Mouse (Mus musculus) midbrain, embryonic 16.5 days (tissue): ENCODE measurements at regions not wholly inside any gene's neighbourhood (a gene's known extent, or its start where the extent isn't known, plus 50 kb on each side); places are given as distances from the start of the nearest gene placed in this dataset.

Experiments used
- ATAC-seq: fragments of 200-750 bp; cut with Nextera tagmentation; 2 replicates; pipeline ENCODE4 v1.8.0; 2017; ENCODE audit warnings: moderate TSS enrichment
- H3K27ac ChIP-seq: fragments of 300-500 bp; sonication (generic); 2 replicates; pipeline ENCODE4 v1.5.1; 2014; ENCODE audit warnings: mild to moderate bottlenecking, low read length, mixed read lengths
- H3K27me3 ChIP-seq: fragments of 300-500 bp; sonication (generic); 2 replicates; pipeline ENCODE4 v1.6.1; 2014; ENCODE audit warnings: low read depth, low read length, mixed read lengths; ENCODE audit not compliant: control insufficient read depth, insufficient read depth
- H3K36me3 ChIP-seq: fragments of 300-500 bp; sonication (generic); 2 replicates; pipeline ENCODE4 v1.6.1; 2014; ENCODE audit warnings: mild to moderate bottlenecking, low read length, moderate library complexity, mixed read lengths; ENCODE audit not compliant: control insufficient read depth, insufficient read depth
- H3K4me1 ChIP-seq: fragments of 300-500 bp; sonication (generic); 2 replicates; pipeline ENCODE4 v1.6.1; 2014; ENCODE audit warnings: mild to moderate bottlenecking, low read length, mixed read lengths; ENCODE audit not compliant: control insufficient read depth, insufficient read depth
- H3K4me2 ChIP-seq: fragments of 300-500 bp; sonication (generic); 2 replicates; pipeline ENCODE4 v1.6.1; 2014; ENCODE audit warnings: mild to moderate bottlenecking, low read length, mixed read lengths
- H3K4me3 ChIP-seq: fragments of 300-500 bp; sonication (generic); 2 replicates; pipeline ENCODE4 v1.5.1; 2014; ENCODE audit warnings: low read depth, mild to moderate bottlenecking, low read length, moderate library complexity, mixed read lengths
- H3K9ac ChIP-seq: fragments of 300-500 bp; sonication (generic); 2 replicates; pipeline ENCODE4 v1.6.1; 2014; ENCODE audit warnings: low read depth, low read length, mixed read lengths
- H3K9me3 ChIP-seq: fragments of 300-500 bp; sonication (generic); replicated peaks from 2 replicates; pipeline ENCODE4 v1.6.1; 2014; ENCODE audit warnings: mild to moderate bottlenecking, low read length, mixed read lengths; ENCODE audit not compliant: control insufficient read depth, poor library complexity, severe bottlenecking
- WGBS: fragments of 180-500 bp; shearing (Covaris S2); extraction: QIAGEN DNeasy Blood & Tissue Kit; methylation state at CpG from one replicate; pipeline ENCODE4 v1.1.7; 2014; 5-methylcytosine and 5-hydroxymethylcytosine counted together

- no peak overlapping the region for H3K4me3 ChIP-seq
- H3K27ac ChIP-seq = no peak overlapping the region
- H3K9ac ChIP-seq = no peak overlapping the region
- ATAC-seq = no peak
- H3K4me1 ChIP-seq = no peaks in the 10 kb centered on the region
- H3K27me3 ChIP-seq = no peaks in the 10 kb centered on the region
- no peak overlapping the region for H3K4me2 ChIP-seq
- 12% methylated on average over 1 of the region's 1 CpGs for WGBS
- no peaks in the 10 kb centered on the region for H3K9me3 ChIP-seq
- no peaks in the 10 kb centered on the region for H3K36me3 ChIP-seq
Observed at GRCm38 (mm10) chr11:111347562-111347961, 281.6 kb downstream of the Kcnj2 start.

- no peak overlapping the region for H3K4me3 ChIP-seq
- no peaks in the 10 kb centered on the region for H3K36me3 ChIP-seq
- no peaks in the 10 kb centered on the region for H3K4me1 ChIP-seq
- no peak overlapping the region for H3K9ac ChIP-seq
- H3K27ac ChIP-seq = no peak overlapping the region
- no peak for ATAC-seq
- no peaks in the 10 kb centered on the region for H3K9me3 ChIP-seq
- WGBS = 90% methylated on average over 4 of the region's 4 CpGs
- H3K4me2 ChIP-seq = no peak overlapping the region
- H3K27me3 ChIP-seq = no peaks in the 10 kb centered on the region
Observed at GRCm38 (mm10) chr11:111350028-111350427, 284.1 kb downstream of the Kcnj2 start.

- no peak for ATAC-seq
- H3K27me3 ChIP-seq = no peaks in the 10 kb centered on the region
- no peaks in the 10 kb centered on the region for H3K4me1 ChIP-seq
- WGBS = 86% methylated on average over 1 of the region's 1 CpGs
- no peak overlapping the region for H3K27ac ChIP-seq
- no peaks in the 10 kb centered on the region for H3K9me3 ChIP-seq
- no peak overlapping the region for H3K4me2 ChIP-seq
- H3K9ac ChIP-seq = no peak overlapping the region
- H3K36me3 ChIP-seq = no peaks in the 10 kb centered on the region
- no peak overlapping the region for H3K4me3 ChIP-seq
Observed at GRCm38 (mm10) chr11:111363363-111363762, 297.4 kb downstream of the Kcnj2 start.

GRCm38 (mm10) chr11:111377165-111377564 is 311.2 kb downstream of the Kcnj2 start:
- Histone ChIP-seq H3K27ac (no peak overlapping the region), H3K36me3 (no peaks in the 10 kb centered on the region), H3K4me1 (no peaks in the 10 kb centered on the region), H3K27me3 (no peaks in the 10 kb centered on the region), H3K9ac (no peak overlapping the region), H3K4me2 (no peak overlapping the region), H3K4me3 (no peak overlapping the region), H3K9me3 (no peaks in the 10 kb centered on the region)
- ATAC-seq = no peak
- 83% methylated on average over 4 of the region's 4 CpGs for WGBS

- H3K27ac ChIP-seq = no peak overlapping the region
- 87% methylated on average over 3 of the region's 3 CpGs for WGBS
- no peak for ATAC-seq
- peaks cover 2% of the 10 kb centered on the region; the same call in 1 of the 2 replicates for H3K9me3 ChIP-seq
- no peak overlapping the region for H3K4me2 ChIP-seq
- H3K4me1 ChIP-seq = no peaks in the 10 kb centered on the region
- H3K36me3 ChIP-seq = no peaks in the 10 kb centered on the region
- H3K9ac ChIP-seq = no peak overlapping the region
- H3K4me3 ChIP-seq = no peak overlapping the region
- H3K27me3 ChIP-seq = no peaks in the 10 kb centered on the region
Observed at GRCm38 (mm10) chr11:111379842-111380241, 313.9 kb downstream of the Kcnj2 start.

- Histone ChIP-seq H3K27ac (no peak overlapping the region), H3K4me3 (no peak overlapping the region), H3K9me3 (no peaks in the 10 kb centered on the region), H3K27me3 (no peaks in the 10 kb centered on the region), H3K4me2 (no peak overlapping the region), H3K4me1 (no peaks in the 10 kb centered on the region), H3K9ac (no peak overlapping the region), H3K36me3 (no peaks in the 10 kb centered on the region)
- ATAC-seq = no peak
- 88% methylated on average over 1 of the region's 1 CpGs for WGBS
Observed at GRCm38 (mm10) chr11:111398706-111399105, 332.7 kb downstream of the Kcnj2 start.

- H3K9me3 ChIP-seq = no peaks in the 10 kb centered on the region
Observed at GRCm38 (mm10) chr11:111409266-111409665, 343.3 kb downstream of the Kcnj2 start.

GRCm38 (mm10) chr11:111424871-111425270 is 358.9 kb downstream of the Kcnj2 start:
- Histone ChIP-seq H3K27me3 (no peaks in the 10 kb centered on the region), H3K4me1 (no peaks in the 10 kb centered on the region), H3K27ac (no peak overlapping the region), H3K9ac (no peak overlapping the region), H3K36me3 (no peaks in the 10 kb centered on the region), H3K4me3 (no peak overlapping the region), H3K4me2 (no peak overlapping the region), H3K9me3 (no peaks in the 10 kb centered on the region)
- WGBS = 73% methylated on average over 4 of the region's 4 CpGs
- ATAC-seq = no peak

More at GRCm38 (mm10) chr11:111409266-111409665, 343.3 kb downstream of the Kcnj2 start:
- 89% methylated on average over 2 of the region's 2 CpGs for WGBS
- H3K4me2 ChIP-seq = no peak overlapping the region
- ATAC-seq = no peak
- H3K9ac ChIP-seq = no peak overlapping the region
- H3K4me3 ChIP-seq = no peak overlapping the region
- H3K36me3 ChIP-seq = no peaks in the 10 kb centered on the region
- H3K27me3 ChIP-seq = no peaks in the 10 kb centered on the region
- H3K27ac ChIP-seq = no peak overlapping the region
- H3K4me1 ChIP-seq = no peaks in the 10 kb centered on the region

- H3K9ac ChIP-seq = no peak overlapping the region
- no peak for ATAC-seq
- no peaks in the 10 kb centered on the region for H3K4me1 ChIP-seq
- H3K27me3 ChIP-seq = no peaks in the 10 kb centered on the region
- 74% methylated on average over 4 of the region's 4 CpGs for WGBS
- H3K4me3 ChIP-seq = no peak overlapping the region
- no peaks in the 10 kb centered on the region for H3K36me3 ChIP-seq
- no peak overlapping the region for H3K27ac ChIP-seq
- no peak overlapping the region for H3K4me2 ChIP-seq
- H3K9me3 ChIP-seq = no peaks in the 10 kb centered on the region
Observed at GRCm38 (mm10) chr11:111426715-111427114, 360.8 kb downstream of the Kcnj2 start.

- H3K36me3 ChIP-seq = no peaks in the 10 kb centered on the region
- H3K4me1 ChIP-seq = no peaks in the 10 kb centered on the region
- ATAC-seq = no peak
- no peak overlapping the region for H3K4me3 ChIP-seq
- no peak overlapping the region for H3K4me2 ChIP-seq
- no peak overlapping the region for H3K9ac ChIP-seq
- H3K27me3 ChIP-seq = no peaks in the 10 kb centered on the region
- H3K9me3 ChIP-seq = no peaks in the 10 kb centered on the region
- no peak overlapping the region for H3K27ac ChIP-seq
Observed at GRCm38 (mm10) chr11:111442257-111442656, 376.3 kb downstream of the Kcnj2 start.
